Mouse (Mus musculus): ENCODE measurements around the gene Abca1. TPM values are rescaled to one million over a fixed set of nuclear protein-coding genes. Genes with fewer than 3 reads are reported as not detected.
A peak's percentile ranks its signal among the peaks of the same experiment; 100 is the strongest.

Gene Abca1
- polyA plus RNA-seq, 1 experiment from 2014 or later = 16.3 TPM

- H3K27ac ChIP-seq (ENCODE audit: low read depth, low read length) = no peak overlapping the region
- 82% methylated on average over 10 of the region's 10 CpGs for WGBS
Observed at GRCm38 (mm10) chr4:53124837-53125490, 34.7 kb downstream of the Abca1 start.

DNA sequence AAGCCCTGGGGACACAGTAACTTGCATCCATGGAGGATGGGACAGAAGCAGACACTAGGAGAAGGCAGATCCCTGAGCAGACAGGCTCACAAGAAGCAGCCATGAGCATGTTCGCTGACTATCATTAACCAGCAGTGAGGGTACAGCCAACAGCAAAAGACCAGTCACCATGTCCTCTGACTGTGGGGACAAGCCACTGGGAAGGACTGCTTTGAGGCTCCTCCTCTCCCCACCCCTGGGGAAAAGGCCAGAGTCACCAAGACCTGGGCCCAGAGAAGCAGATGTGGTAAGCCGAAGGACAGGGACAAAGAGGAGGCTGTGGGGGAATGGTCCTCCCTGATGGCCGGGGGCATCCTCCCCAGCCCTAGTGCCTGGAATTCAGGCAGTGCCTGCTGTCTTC, 37.4 kb downstream of the Abca1 start:
- H3K4me1 ChIP-seq (replicated peaks; ENCODE audit: control insufficient read depth, insufficient read depth, low read length) = peaks cover 14% of the 10 kb centered on the region
- 78% methylated on average over 3 of the region's 3 CpGs for WGBS

More at GRCm38 (mm10) chr4:53124837-53125490, 34.7 kb downstream of the Abca1 start:
- no peak for DNase-seq (ENCODE audit: low spot score)
- Histone ChIP-seq H3K4me3 (ENCODE audit: low read depth, low read length) (no peak overlapping the region), H3K4me2 (no peak overlapping the region), H3K9ac (ENCODE audit: low read depth, low read length) (no peak overlapping the region), H3K36me3 (ENCODE audit: control insufficient read depth, insufficient read depth, low read length) (peaks cover 8% of the 10 kb centered on the region; the same call in 1 of the 2 replicates), H3K9me3 (ENCODE audit: control insufficient read depth, low read length) (no peaks in the 10 kb centered on the region), H3K27me3 (replicated peaks; ENCODE audit: control insufficient read depth, insufficient read depth, low read length) (no peaks in the 10 kb centered on the region), H3K4me1 (replicated peaks; ENCODE audit: control insufficient read depth, insufficient read depth, low read length) (peaks cover 15% of the 10 kb centered on the region)
- no peak for ATAC-seq (replicated peaks; ENCODE audit: low FRiP score)

DNA sequence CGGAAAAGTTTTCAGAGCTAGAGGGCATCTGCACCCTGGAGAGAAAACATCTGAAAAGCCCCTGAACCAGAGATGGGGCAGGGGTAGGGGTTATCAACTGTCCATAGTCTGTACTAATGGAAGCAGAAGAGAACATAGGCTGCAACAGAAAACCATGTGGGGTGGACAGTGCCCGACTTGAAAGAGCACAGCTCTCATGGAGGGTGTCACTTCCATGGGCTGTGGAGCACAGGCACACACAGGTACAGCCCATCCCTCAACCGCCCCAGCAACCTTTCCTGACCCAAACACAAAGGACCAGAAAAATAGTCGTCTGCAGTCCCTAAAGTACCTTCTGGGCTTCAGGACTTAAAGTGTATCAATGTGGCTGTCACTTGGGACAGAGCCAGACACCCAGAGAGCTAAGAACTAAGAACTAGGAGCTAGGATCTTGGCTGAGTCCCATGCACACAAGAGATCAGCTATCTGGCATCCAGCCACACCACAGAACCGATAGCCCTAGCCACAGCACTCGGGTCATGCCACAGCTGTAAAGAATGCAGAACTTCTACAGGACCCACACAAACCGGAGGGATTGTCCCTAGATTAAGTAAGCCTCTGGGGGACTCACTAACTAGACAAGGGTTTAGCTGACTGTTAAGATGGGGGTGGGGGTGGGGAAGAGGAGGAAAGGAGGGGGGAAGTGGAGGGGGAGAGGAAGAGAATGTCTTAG, 38.0 kb downstream of the Abca1 start:
- H3K9ac ChIP-seq (ENCODE audit: low read depth, low read length) = no peak overlapping the region
- peak; percentile 40 for ATAC-seq (replicated peaks; ENCODE audit: low FRiP score)
- no peak for DNase-seq (ENCODE audit: low spot score)
- H3K27ac ChIP-seq (ENCODE audit: low read depth, low read length) = peak overlapping the region; percentile 6; the same call in 1 of the 2 replicates
- 52% methylated on average over 7 of the region's 7 CpGs for WGBS
- H3K27me3 ChIP-seq (replicated peaks; ENCODE audit: control insufficient read depth, insufficient read depth, low read length) = no peaks in the 10 kb centered on the region
- no peak overlapping the region for H3K4me3 ChIP-seq (ENCODE audit: low read depth, low read length)
- peaks cover 3% of the 10 kb centered on the region; the same call in 1 of the 2 replicates for H3K36me3 ChIP-seq (ENCODE audit: control insufficient read depth, insufficient read depth, low read length)
- peaks cover 14% of the 10 kb centered on the region for H3K4me1 ChIP-seq (replicated peaks; ENCODE audit: control insufficient read depth, insufficient read depth, low read length)
- no peaks in the 10 kb centered on the region for H3K9me3 ChIP-seq (ENCODE audit: control insufficient read depth, low read length)
- H3K4me2 ChIP-seq = no peak overlapping the region

More for the DNA sequence above, 37.4 kb downstream of the Abca1 start:
- Histone ChIP-seq H3K4me2 (no peak overlapping the region), H3K27ac (ENCODE audit: low read depth, low read length) (no peak overlapping the region), H3K27me3 (replicated peaks; ENCODE audit: control insufficient read depth, insufficient read depth, low read length) (no peaks in the 10 kb centered on the region), H3K36me3 (ENCODE audit: control insufficient read depth, insufficient read depth, low read length) (peaks cover 5% of the 10 kb centered on the region; the same call in 1 of the 2 replicates), H3K9ac (ENCODE audit: low read depth, low read length) (no peak overlapping the region), H3K9me3 (ENCODE audit: control insufficient read depth, low read length) (no peaks in the 10 kb centered on the region), H3K4me3 (ENCODE audit: low read depth, low read length) (no peak overlapping the region)
- DNase-seq (ENCODE audit: low spot score) (no peak), ATAC-seq (replicated peaks; ENCODE audit: low FRiP score) (no peak)

DNA sequence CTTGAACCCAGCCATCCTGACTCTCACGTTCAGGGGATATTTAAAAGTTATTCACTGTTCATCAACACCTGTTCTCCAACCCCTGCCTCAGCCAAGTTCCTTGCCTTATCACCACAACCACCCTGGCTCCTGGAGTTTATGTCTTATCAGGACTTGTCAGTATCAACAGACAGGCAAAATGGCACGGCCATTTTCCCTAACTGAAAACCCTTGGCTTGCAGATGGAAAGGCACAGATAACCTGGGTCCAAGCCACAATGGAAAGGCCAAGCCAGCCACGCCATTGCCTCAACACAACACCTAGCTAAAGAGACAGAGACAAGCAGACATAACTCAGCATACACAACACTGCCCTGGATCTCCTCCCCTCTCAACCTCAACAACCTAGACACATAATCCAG, 38.6 kb downstream of the Abca1 start:
- DNase-seq (ENCODE audit: low spot score) (no peak), ATAC-seq (replicated peaks; ENCODE audit: low FRiP score) (peak; percentile 83)
- H3K36me3 ChIP-seq (ENCODE audit: control insufficient read depth, insufficient read depth, low read length) = no peaks in the 10 kb centered on the region
- no peak overlapping the region for H3K4me3 ChIP-seq (ENCODE audit: low read depth, low read length)
- no peaks in the 10 kb centered on the region for H3K27me3 ChIP-seq (replicated peaks; ENCODE audit: control insufficient read depth, insufficient read depth, low read length)
- H3K4me2 ChIP-seq = no peak overlapping the region
- peak overlapping the region; percentile 6; the same call in 1 of the 2 replicates for H3K27ac ChIP-seq (ENCODE audit: low read depth, low read length)
- H3K9ac ChIP-seq (ENCODE audit: low read depth, low read length) = no peak overlapping the region
- H3K4me1 ChIP-seq (replicated peaks; ENCODE audit: control insufficient read depth, insufficient read depth, low read length) = peaks cover 17% of the 10 kb centered on the region
- no peaks in the 10 kb centered on the region for H3K9me3 ChIP-seq (ENCODE audit: control insufficient read depth, low read length)
- 38% methylated on average over 3 of the region's 3 CpGs for WGBS

DNA sequence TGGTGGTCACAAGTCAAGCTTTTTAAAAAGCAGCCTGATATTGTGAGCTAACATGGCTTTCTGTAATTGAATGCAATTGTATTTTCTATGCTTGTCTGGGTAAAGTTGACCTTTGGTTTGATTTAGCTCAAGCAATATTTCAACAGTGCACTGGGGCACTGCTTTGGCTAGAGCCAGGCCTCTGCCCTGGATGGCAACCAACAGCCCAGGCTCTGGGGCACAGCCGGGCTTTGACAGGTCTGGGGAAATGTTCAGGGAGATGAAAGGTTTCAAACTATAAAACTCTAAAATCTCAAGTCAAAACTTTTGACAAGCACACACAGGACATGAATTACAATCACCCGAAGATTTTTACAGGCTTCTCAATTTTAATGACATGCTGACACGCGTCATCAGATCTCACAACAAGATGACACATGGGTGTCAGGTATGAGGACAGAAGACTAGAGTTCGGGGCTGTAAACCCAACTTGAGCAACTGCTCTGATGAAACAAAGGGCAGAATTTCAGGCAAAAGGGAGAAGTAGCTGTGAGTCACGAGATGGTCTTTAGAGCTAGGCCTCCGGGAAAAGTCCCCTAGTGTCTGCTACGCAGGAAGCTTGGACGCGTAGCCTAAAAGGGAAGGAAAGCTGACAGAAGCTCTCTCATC, 39.5 kb downstream of the Abca1 start:
- Histone ChIP-seq H3K9me3 (ENCODE audit: control insufficient read depth, low read length) (no peaks in the 10 kb centered on the region), H3K4me3 (ENCODE audit: low read depth, low read length) (no peak overlapping the region), H3K36me3 (ENCODE audit: control insufficient read depth, insufficient read depth, low read length) (no peaks in the 10 kb centered on the region), H3K4me1 (replicated peaks; ENCODE audit: control insufficient read depth, insufficient read depth, low read length) (peaks cover 17% of the 10 kb centered on the region), H3K27ac (ENCODE audit: low read depth, low read length) (no peak overlapping the region), H3K9ac (ENCODE audit: low read depth, low read length) (no peak overlapping the region), H3K27me3 (replicated peaks; ENCODE audit: control insufficient read depth, insufficient read depth, low read length) (no peaks in the 10 kb centered on the region), H3K4me2 (no peak overlapping the region)
- DNase-seq (ENCODE audit: low spot score) = no peak
- no peak for ATAC-seq (replicated peaks; ENCODE audit: low FRiP score)
- WGBS = 71% methylated on average over 10 of the region's 10 CpGs

DNA sequence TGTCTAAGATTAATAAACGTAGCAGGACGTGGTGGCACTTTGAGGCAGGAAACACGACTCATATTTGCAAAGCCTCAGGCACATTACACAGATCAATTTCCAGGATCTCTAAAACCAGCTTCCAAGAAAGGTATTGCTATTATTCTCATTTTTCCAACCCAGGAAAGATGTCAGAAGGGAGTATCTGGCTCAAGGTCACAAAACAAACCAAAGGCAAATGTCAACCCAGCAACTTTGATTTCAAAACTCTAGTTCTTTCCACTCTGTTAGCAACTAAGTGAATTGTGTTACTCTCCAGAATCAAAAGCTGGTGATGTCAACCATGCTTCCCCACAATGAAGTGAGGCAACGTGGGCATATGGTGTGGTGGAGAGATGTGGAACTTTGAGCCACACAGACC, 41.1 kb downstream of the Abca1 start:
- peaks cover 19% of the 10 kb centered on the region for H3K4me1 ChIP-seq (replicated peaks; ENCODE audit: control insufficient read depth, insufficient read depth, low read length)
- DNase-seq (ENCODE audit: low spot score) = no peak
- H3K4me2 ChIP-seq = no peak overlapping the region
- H3K9me3 ChIP-seq (ENCODE audit: control insufficient read depth, low read length) = no peaks in the 10 kb centered on the region
- no peaks in the 10 kb centered on the region for H3K27me3 ChIP-seq (replicated peaks; ENCODE audit: control insufficient read depth, insufficient read depth, low read length)
- H3K4me3 ChIP-seq (ENCODE audit: low read depth, low read length) = no peak overlapping the region
- ATAC-seq (replicated peaks; ENCODE audit: low FRiP score) = no peak
- H3K27ac ChIP-seq (ENCODE audit: low read depth, low read length) = no peak overlapping the region
- no peaks in the 10 kb centered on the region for H3K36me3 ChIP-seq (ENCODE audit: control insufficient read depth, insufficient read depth, low read length)
- no peak overlapping the region for H3K9ac ChIP-seq (ENCODE audit: low read depth, low read length)
- WGBS = 62% methylated on average over 4 of the region's 4 CpGs

DNA sequence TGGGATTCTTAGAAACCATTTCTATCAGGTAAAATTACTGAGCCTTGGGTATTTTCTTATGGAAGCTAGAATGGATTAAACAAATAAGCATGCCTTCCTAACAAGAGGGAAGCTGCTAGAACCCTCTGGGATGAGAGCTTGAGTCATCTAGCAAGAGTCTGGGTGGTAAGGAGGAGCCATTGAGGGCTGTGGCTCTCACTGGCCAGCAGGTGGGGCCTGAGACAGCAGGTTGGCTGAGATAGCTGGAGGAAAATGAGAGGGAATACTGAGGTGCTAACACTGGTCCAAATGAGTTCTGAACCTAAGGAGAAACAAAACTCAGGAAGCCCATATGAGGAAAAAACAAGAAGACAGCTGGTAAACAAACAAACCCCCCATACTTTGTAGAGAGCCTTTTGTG, 42.1 kb downstream of the Abca1 start:
- no peak overlapping the region for H3K4me2 ChIP-seq
- H3K4me1 ChIP-seq (replicated peaks; ENCODE audit: control insufficient read depth, insufficient read depth, low read length) = peaks cover 19% of the 10 kb centered on the region

GRCm38 (mm10) chr4:53117076-53117475, 42.6 kb downstream of the Abca1 start:
- DNase-seq (ENCODE audit: low spot score) (no peak), ATAC-seq (replicated peaks; ENCODE audit: low FRiP score) (no peak)
- Histone ChIP-seq H3K9ac (ENCODE audit: low read depth, low read length) (no peak overlapping the region), H3K4me3 (ENCODE audit: low read depth, low read length) (no peak overlapping the region), H3K36me3 (ENCODE audit: control insufficient read depth, insufficient read depth, low read length) (no peaks in the 10 kb centered on the region; the same call in 1 of the 2 replicates), H3K4me2 (no peak overlapping the region), H3K4me1 (replicated peaks; ENCODE audit: control insufficient read depth, insufficient read depth, low read length) (peaks cover 18% of the 10 kb centered on the region), H3K27me3 (replicated peaks; ENCODE audit: control insufficient read depth, insufficient read depth, low read length) (no peaks in the 10 kb centered on the region), H3K9me3 (ENCODE audit: control insufficient read depth, low read length) (no peaks in the 10 kb centered on the region), H3K27ac (ENCODE audit: low read depth, low read length) (no peak overlapping the region)
- 69% methylated on average over 5 of the region's 5 CpGs for WGBS

More for the DNA sequence above, 42.1 kb downstream of the Abca1 start:
- Histone ChIP-seq H3K36me3 (ENCODE audit: control insufficient read depth, insufficient read depth, low read length) (no peaks in the 10 kb centered on the region), H3K27me3 (replicated peaks; ENCODE audit: control insufficient read depth, insufficient read depth, low read length) (no peaks in the 10 kb centered on the region), H3K9me3 (ENCODE audit: control insufficient read depth, low read length) (no peaks in the 10 kb centered on the region), H3K27ac (ENCODE audit: low read depth, low read length) (no peak overlapping the region), H3K4me3 (ENCODE audit: low read depth, low read length) (no peak overlapping the region), H3K9ac (ENCODE audit: low read depth, low read length) (no peak overlapping the region)
- no peak for DNase-seq (ENCODE audit: low spot score)
- ATAC-seq (replicated peaks; ENCODE audit: low FRiP score) = no peak

All from liver, embryonic 11.5 days (tissue).